Mouse (Mus musculus): Measurements from ENCODE around the gene Pdcd1lg2. TPM values are rescaled to one million over a fixed set of nuclear protein-coding genes. Genes with fewer than 3 reads are reported as not detected.
A peak's percentile ranks its signal among the peaks of the same experiment; 100 is the strongest.

Pdcd1lg2 gene
- polyA plus RNA-seq, 1 experiment from 2014 or later, result not detected

GRCm38 (mm10) chr19:29483386-29483785, 72.7 kb downstream of the Pdcd1lg2 start:
- ATAC-seq (ENCODE audit: low read depth), result no peak
- Histone ChIP-seq H3K4me1 (replicated peaks; ENCODE audit: control insufficient read depth, insufficient read depth, low read length) (no peaks in the 10 kb centered on the region), H3K27ac (ENCODE audit: low read length) (no peak overlapping the region), H3K4me2 (ENCODE audit: low read depth, low read length) (no peak overlapping the region), H3K4me3 (ENCODE audit: low read length) (no peak overlapping the region), H3K36me3 (ENCODE audit: control insufficient read depth, insufficient read depth, low read length) (no peaks in the 10 kb centered on the region), H3K9ac (ENCODE audit: low read length) (no peak overlapping the region), H3K27me3 (ENCODE audit: control insufficient read depth, insufficient read depth, low read depth, low read length) (no peaks in the 10 kb centered on the region), H3K9me3 (ENCODE audit: control insufficient read depth, low read length) (no peaks in the 10 kb centered on the region)
- 77% methylated on average over 2 of the region's 2 CpGs for WGBS

- H3K9me3 ChIP-seq (ENCODE audit: control insufficient read depth, low read length), result no peaks in the 10 kb centered on the region
- no peak overlapping the region for H3K4me3 ChIP-seq (ENCODE audit: low read length)
- no peak overlapping the region for H3K27ac ChIP-seq (ENCODE audit: low read length)
- H3K9ac ChIP-seq (ENCODE audit: low read length), result no peak overlapping the region
- H3K36me3 ChIP-seq (ENCODE audit: control insufficient read depth, insufficient read depth, low read length), result no peaks in the 10 kb centered on the region
- H3K4me1 ChIP-seq (replicated peaks; ENCODE audit: control insufficient read depth, insufficient read depth, low read length), result no peaks in the 10 kb centered on the region
- 46% methylated on average over 2 of the region's 2 CpGs for WGBS
- H3K4me2 ChIP-seq (ENCODE audit: low read depth, low read length), result no peak overlapping the region
- no peaks in the 10 kb centered on the region for H3K27me3 ChIP-seq (ENCODE audit: control insufficient read depth, insufficient read depth, low read depth, low read length)
- ATAC-seq (ENCODE audit: low read depth), result no peak
Measured at GRCm38 (mm10) chr19:29484537-29484936, 73.8 kb downstream of the Pdcd1lg2 start.

- ATAC-seq (ENCODE audit: low read depth), result no peak
- no peak overlapping the region for H3K27ac ChIP-seq (ENCODE audit: low read length)
- H3K9me3 ChIP-seq (ENCODE audit: control insufficient read depth, low read length), result no peaks in the 10 kb centered on the region
- WGBS, result 78% methylated on average over 3 of the region's 3 CpGs
- H3K9ac ChIP-seq (ENCODE audit: low read length), result no peak overlapping the region
- H3K4me2 ChIP-seq (ENCODE audit: low read depth, low read length), result no peak overlapping the region
- no peaks in the 10 kb centered on the region for H3K27me3 ChIP-seq (ENCODE audit: control insufficient read depth, insufficient read depth, low read depth, low read length)
- H3K36me3 ChIP-seq (ENCODE audit: control insufficient read depth, insufficient read depth, low read length), result no peaks in the 10 kb centered on the region
- H3K4me1 ChIP-seq (replicated peaks; ENCODE audit: control insufficient read depth, insufficient read depth, low read length), result no peaks in the 10 kb centered on the region
- no peak overlapping the region for H3K4me3 ChIP-seq (ENCODE audit: low read length)
Measured at GRCm38 (mm10) chr19:29485257-29485948, 74.7 kb downstream of the Pdcd1lg2 start.

- H3K27ac ChIP-seq (ENCODE audit: low read length), result no peak overlapping the region
- H3K27me3 ChIP-seq (ENCODE audit: control insufficient read depth, insufficient read depth, low read depth, low read length), result no peaks in the 10 kb centered on the region
- no peak overlapping the region for H3K4me3 ChIP-seq (ENCODE audit: low read length)
- no peak overlapping the region for H3K4me2 ChIP-seq (ENCODE audit: low read depth, low read length)
- no peaks in the 10 kb centered on the region for H3K9me3 ChIP-seq (ENCODE audit: control insufficient read depth, low read length)
- ATAC-seq (ENCODE audit: low read depth), result no peak
- no peaks in the 10 kb centered on the region for H3K36me3 ChIP-seq (ENCODE audit: control insufficient read depth, insufficient read depth, low read length)
- H3K9ac ChIP-seq (ENCODE audit: low read length), result no peak overlapping the region
- WGBS, result 83% methylated on average over 7 of the region's 7 CpGs
- no peaks in the 10 kb centered on the region for H3K4me1 ChIP-seq (replicated peaks; ENCODE audit: control insufficient read depth, insufficient read depth, low read length)
Measured at GRCm38 (mm10) chr19:29486545-29487206, 76.0 kb downstream of the Pdcd1lg2 start.

GRCm38 (mm10) chr19:29487326-29488072, 76.8 kb downstream of the Pdcd1lg2 start:
- Histone ChIP-seq H3K4me2 (ENCODE audit: low read depth, low read length) (no peak overlapping the region), H3K9me3 (ENCODE audit: control insufficient read depth, low read length) (no peaks in the 10 kb centered on the region), H3K36me3 (ENCODE audit: control insufficient read depth, insufficient read depth, low read length) (no peaks in the 10 kb centered on the region), H3K4me1 (replicated peaks; ENCODE audit: control insufficient read depth, insufficient read depth, low read length) (no peaks in the 10 kb centered on the region), H3K4me3 (ENCODE audit: low read length) (no peak overlapping the region), H3K9ac (ENCODE audit: low read length) (no peak overlapping the region), H3K27me3 (ENCODE audit: control insufficient read depth, insufficient read depth, low read depth, low read length) (no peaks in the 10 kb centered on the region), H3K27ac (ENCODE audit: low read length) (no peak overlapping the region)
- 74% methylated on average over 14 of the region's 14 CpGs for WGBS
- no peak for ATAC-seq (ENCODE audit: low read depth)

- Histone ChIP-seq H3K9me3 (ENCODE audit: control insufficient read depth, low read length) (no peaks in the 10 kb centered on the region), H3K4me1 (replicated peaks; ENCODE audit: control insufficient read depth, insufficient read depth, low read length) (no peaks in the 10 kb centered on the region), H3K27ac (ENCODE audit: low read length) (no peak overlapping the region), H3K4me2 (ENCODE audit: low read depth, low read length) (0 out of 2 replicates have a peak overlapping the region, but pooled peaks have one; percentile 17), H3K36me3 (ENCODE audit: control insufficient read depth, insufficient read depth, low read length) (no peaks in the 10 kb centered on the region), H3K9ac (ENCODE audit: low read length) (no peak overlapping the region), H3K27me3 (ENCODE audit: control insufficient read depth, insufficient read depth, low read depth, low read length) (no peaks in the 10 kb centered on the region), H3K4me3 (ENCODE audit: low read length) (no peak overlapping the region)
- 0 out of 2 replicates have a peak, but pooled peaks have one; percentile 17 for ATAC-seq (ENCODE audit: low read depth)
- 39% methylated on average over 6 of the region's 6 CpGs for WGBS
Measured at GRCm38 (mm10) chr19:29488073-29488390, 77.3 kb downstream of the Pdcd1lg2 start.

GRCm38 (mm10) chr19:29488420-29488819, 77.7 kb downstream of the Pdcd1lg2 start:
- Histone ChIP-seq H3K4me1 (replicated peaks; ENCODE audit: control insufficient read depth, insufficient read depth, low read length) (no peaks in the 10 kb centered on the region), H3K4me3 (ENCODE audit: low read length) (no peak overlapping the region), H3K9me3 (ENCODE audit: control insufficient read depth, low read length) (no peaks in the 10 kb centered on the region), H3K27ac (ENCODE audit: low read length) (no peak overlapping the region), H3K4me2 (ENCODE audit: low read depth, low read length) (0 out of 2 replicates have a peak overlapping the region, but pooled peaks have one; percentile 17), H3K36me3 (ENCODE audit: control insufficient read depth, insufficient read depth, low read length) (no peaks in the 10 kb centered on the region), H3K9ac (ENCODE audit: low read length) (no peak overlapping the region; the same call in 1 of the 2 replicates), H3K27me3 (ENCODE audit: control insufficient read depth, insufficient read depth, low read depth, low read length) (no peaks in the 10 kb centered on the region)
- 38% methylated on average over 10 of the region's 10 CpGs for WGBS
- ATAC-seq (ENCODE audit: low read depth), result no peak

GRCm38 (mm10) chr19:29489785-29490284, 79.1 kb downstream of the Pdcd1lg2 start:
- ATAC-seq (ENCODE audit: low read depth), result no peak
- Histone ChIP-seq H3K4me1 (replicated peaks; ENCODE audit: control insufficient read depth, insufficient read depth, low read length) (no peaks in the 10 kb centered on the region), H3K9ac (ENCODE audit: low read length) (no peak overlapping the region), H3K4me2 (ENCODE audit: low read depth, low read length) (no peak overlapping the region), H3K36me3 (ENCODE audit: control insufficient read depth, insufficient read depth, low read length) (no peaks in the 10 kb centered on the region), H3K4me3 (ENCODE audit: low read length) (no peak overlapping the region), H3K27ac (ENCODE audit: low read length) (no peak overlapping the region), H3K9me3 (ENCODE audit: control insufficient read depth, low read length) (no peaks in the 10 kb centered on the region), H3K27me3 (ENCODE audit: control insufficient read depth, insufficient read depth, low read depth, low read length) (no peaks in the 10 kb centered on the region)
- WGBS, result 75% methylated on average over 3 of the region's 3 CpGs

GRCm38 (mm10) chr19:29491467-29491866, 80.7 kb downstream of the Pdcd1lg2 start:
- H3K36me3 ChIP-seq (ENCODE audit: control insufficient read depth, insufficient read depth, low read length), result no peaks in the 10 kb centered on the region
- H3K4me2 ChIP-seq (ENCODE audit: low read depth, low read length), result no peak overlapping the region
- H3K27ac ChIP-seq (ENCODE audit: low read length), result no peak overlapping the region
- H3K4me1 ChIP-seq (replicated peaks; ENCODE audit: control insufficient read depth, insufficient read depth, low read length), result no peaks in the 10 kb centered on the region
- no peaks in the 10 kb centered on the region for H3K27me3 ChIP-seq (ENCODE audit: control insufficient read depth, insufficient read depth, low read depth, low read length)
- WGBS, result 68% methylated on average over 9 of the region's 9 CpGs
- ATAC-seq (ENCODE audit: low read depth), result no peak
- H3K9ac ChIP-seq (ENCODE audit: low read length), result no peak overlapping the region
- no peak overlapping the region for H3K4me3 ChIP-seq (ENCODE audit: low read length)
- no peaks in the 10 kb centered on the region for H3K9me3 ChIP-seq (ENCODE audit: control insufficient read depth, low read length)

Data from lung, embryonic 16.5 days (tissue).